Mouse (Mus musculus): ENCODE measurements at regions not wholly inside any gene's neighbourhood (a gene's known extent, or its start where the extent isn't known, plus 50 kb on each side); places are given as distances from the start of the nearest gene placed in this dataset.

- peak; percentile 61 for DNase-seq
Observed at GRCm38 (mm10) chr4:47534959-47535358, 60.5 kb downstream of the Sec61b start.

GRCm38 (mm10) chr4:47567694-47568093 lies 93.2 kb downstream of the Sec61b start:
- DNase-seq = no peak

DNA sequence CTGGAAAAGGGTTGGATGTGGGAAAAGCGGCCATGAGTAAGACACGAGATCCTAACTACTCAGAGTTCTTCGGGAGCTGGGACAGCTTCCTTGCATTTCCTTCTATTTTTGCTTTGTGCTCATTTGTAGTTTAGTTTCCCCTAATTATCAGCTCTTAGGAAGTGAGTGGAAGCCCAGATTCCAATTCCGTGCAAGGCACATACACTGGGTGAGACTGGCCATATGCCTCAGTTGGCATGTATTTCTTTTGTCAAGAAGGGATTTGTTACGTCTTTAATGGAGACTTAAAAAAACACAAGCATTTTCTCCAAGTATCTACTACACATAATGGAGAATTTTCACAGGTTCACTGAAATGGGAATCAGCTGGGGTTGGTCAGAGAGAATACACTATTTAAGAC lies 96.4 kb downstream of the Sec61b start:
- DNase-seq = no peak

GRCm38 (mm10) chr4:47576011-47576410 lies 101.6 kb downstream of the Sec61b start:
- no peak for DNase-seq

- peak; percentile 93 for DNase-seq
Observed at GRCm38 (mm10) chr4:47577490-47577889, 103.0 kb downstream of the Sec61b start.

GRCm38 (mm10) chr4:47578637-47579036 lies 104.2 kb downstream of the Sec61b start:
- DNase-seq = peak; percentile 37

DNA sequence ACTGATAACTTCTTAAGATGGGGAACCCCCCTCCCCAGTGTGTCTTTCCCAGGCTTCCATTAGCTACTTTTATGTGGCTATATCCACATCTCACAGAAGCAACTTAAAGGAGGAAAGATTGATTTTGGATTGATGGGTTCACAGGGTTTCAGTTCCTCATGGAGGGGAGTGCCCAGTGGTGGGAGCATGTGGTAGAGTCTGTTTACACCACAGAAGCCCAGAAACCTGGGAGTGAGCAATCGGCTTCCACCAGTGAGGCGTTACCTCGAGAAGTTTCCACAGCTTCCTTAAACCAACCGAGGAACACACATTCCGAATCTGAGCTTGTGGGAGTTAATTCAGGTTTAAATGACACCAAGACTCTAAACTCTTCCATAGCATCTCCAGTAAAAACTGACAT lies 106.1 kb downstream of the Sec61b start:
- DNase-seq = peak; percentile 75

- DNase-seq = peak; percentile 98
Observed at GRCm38 (mm10) chr4:47587256-47587655, 112.8 kb downstream of the Sec61b start.

- DNase-seq = peak; percentile 98
Observed at GRCm38 (mm10) chr4:47592271-47592986, 118.0 kb downstream of the Sec61b start.

DNA sequence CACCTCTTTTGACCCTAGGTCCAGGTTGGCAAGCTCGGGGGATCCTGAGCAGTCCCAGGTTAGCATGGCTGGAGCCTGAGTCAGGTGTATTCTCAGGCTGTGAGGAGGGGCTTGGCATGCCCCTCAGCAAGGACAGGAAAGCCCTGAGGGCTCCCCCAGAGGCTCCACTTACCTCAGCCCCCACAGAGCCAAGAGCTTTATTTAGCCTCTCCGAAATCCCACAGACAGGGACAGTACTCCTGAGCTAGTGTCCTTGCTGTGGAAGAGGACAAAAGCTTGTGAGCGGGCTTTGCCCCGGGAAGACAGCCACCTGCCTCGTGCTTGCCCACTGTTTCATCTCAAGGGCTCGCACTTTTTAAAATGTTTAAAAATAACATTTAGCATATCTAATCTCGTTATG lies 118.7 kb downstream of the Sec61b start:
- DNase-seq = peak; percentile 99

DNA sequence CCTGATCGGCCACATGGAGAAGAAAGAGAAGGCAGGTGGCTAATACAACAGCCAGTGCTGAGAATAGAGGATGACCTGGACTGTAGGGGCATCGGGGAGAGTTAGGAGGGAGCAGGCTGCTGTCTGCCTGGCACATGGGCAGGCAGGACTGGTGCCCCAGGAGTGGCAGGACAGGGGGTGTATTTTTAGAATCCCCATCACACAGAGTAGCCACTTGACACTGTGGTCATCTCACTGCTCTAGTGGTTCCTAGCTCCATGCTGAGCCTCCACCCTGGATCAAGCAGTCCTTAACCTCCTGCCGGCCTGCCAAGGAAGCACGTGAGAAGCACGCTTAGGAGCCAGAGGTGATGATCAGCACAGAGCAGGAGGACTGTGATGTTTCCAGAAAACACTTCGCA lies 119.7 kb downstream of the Sec61b start:
- DNase-seq = peak; percentile 99

DNA sequence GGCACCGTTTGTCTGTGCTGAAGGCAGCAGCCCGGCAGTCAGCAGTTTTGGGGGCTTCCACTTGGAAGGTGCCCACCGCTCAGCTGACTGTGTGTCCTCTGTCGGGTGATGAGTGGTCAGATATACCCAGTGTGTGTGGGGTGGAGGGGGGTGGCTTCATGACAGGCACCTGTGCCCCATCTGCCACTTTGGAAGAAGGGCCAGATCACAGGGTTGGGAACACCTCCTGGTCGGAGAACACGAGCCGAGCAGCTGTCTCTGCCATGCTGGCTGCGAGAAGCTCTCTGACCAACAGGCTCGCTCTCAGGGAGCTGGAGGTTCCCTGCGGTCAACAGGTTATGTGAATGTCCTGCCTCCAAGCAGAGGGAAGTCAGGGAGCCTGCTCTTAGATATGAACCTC lies 121.4 kb downstream of the Sec61b start:
- DNase-seq = no peak

- DNase-seq = no peak
Observed at GRCm38 (mm10) chr4:47597586-47597985, 123.1 kb downstream of the Sec61b start.

DNA sequence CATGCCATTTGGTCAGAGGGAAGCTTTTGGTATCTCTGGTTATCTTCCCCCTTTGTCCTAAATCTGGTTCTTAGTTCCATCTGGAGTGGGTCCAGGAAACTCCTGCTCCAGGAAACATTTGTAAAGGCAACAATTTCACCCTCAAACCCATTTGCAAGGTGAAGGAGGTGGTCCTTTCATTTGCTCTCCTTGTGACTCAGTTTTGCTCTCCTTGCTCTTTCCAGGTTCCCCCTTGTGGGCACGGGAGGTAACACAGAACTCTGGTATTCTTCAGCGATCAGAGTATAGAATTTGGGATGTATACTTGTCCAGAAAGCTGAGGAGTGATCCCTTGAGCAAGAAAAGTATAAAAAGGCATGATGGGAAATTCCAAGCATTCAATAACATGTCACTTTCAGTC lies 123.8 kb downstream of the Sec61b start:
- DNase-seq = no peak

DNA sequence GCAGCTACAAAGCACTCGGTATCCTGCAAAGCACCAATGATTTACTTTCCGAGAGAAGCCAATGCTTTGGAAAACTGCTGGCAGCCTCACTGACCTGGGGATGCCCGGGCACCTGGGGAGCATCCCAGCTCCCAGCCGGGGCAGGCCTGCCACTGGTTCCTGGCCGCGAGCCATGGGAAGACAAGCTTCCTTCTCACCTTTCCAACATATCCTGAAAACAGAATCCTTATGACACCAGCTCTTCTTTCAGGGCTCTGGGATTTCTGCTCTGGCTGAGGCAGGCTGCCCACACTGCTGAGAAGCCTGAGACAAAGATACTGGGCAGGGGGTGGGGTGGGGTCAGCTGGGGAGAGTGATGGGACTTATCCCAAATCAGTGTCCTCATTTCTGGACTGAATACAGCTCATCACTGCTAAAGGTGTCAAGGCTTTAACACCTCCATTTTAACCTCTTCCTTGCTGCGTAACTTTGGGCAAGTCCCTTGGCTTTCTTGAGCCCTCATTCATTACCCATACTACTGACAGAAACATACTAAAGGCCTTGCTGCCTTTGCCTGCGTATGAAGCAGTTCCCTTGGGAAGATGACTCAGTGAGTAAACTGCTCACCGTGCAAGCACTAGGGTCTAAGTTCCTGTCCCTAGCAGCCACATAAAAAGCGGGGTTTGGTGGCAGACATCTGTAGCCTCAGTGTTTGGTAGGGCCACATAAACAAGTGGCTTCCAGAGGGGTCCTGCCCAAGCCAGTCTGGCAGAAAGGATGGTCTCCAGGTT lies 127.0 kb downstream of the Sec61b start:
- DNase-seq = no peak

DNA sequence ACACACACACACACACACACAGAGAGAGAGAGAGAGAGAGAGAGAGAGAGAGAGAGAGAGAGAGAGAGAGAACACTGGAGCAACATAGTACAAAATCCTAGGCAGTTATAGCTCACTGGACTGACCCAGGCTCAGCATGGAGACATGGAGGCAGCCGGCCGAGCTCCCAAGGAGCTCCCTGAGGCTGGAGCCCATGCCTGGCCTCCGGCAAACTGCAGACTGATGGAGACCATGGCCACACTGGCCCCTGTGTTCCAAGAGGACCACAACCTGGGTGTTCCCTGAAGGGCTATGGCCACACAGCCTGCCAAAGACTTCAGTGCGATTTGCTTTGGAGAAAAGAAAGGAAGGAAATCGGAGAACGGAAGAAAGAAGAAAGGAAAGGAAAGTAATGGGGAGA lies 128.9 kb downstream of the Sec61b start:
- DNase-seq = no peak

DNA sequence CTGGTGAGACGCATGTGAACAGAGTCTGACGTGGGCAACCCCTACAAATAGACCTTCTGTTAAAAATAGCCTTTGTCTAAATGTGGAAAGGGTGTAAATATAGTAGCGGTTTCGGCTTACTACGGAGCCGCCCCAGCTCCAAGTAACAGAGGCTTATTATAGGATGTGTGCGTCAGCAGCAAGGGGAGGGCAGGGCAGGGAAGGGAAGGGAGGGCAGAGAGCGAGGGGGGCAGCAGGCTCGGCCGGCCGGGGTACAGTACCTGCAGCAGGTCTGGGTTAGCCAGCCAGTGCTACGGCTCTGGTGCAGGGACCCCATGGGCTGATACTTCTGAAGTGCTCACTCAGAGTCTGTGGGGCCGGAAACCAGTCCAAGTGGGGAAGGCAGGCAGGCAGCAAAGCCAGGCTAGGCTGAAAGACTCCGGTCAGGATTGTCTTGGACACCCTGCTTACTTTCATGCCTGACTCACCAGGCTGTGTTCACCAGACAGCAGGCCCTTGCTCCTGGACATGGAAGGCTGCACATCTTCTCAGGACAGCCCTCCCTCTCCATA lies 129.5 kb downstream of the Sec61b start:
- peak; percentile 98 for DNase-seq

- DNase-seq = no peak
Observed at GRCm38 (mm10) chr4:47605676-47606075, 131.2 kb downstream of the Sec61b start.

- DNase-seq = no peak
Observed at GRCm38 (mm10) chr4:47608673-47609072, 134.2 kb downstream of the Sec61b start.

DNA sequence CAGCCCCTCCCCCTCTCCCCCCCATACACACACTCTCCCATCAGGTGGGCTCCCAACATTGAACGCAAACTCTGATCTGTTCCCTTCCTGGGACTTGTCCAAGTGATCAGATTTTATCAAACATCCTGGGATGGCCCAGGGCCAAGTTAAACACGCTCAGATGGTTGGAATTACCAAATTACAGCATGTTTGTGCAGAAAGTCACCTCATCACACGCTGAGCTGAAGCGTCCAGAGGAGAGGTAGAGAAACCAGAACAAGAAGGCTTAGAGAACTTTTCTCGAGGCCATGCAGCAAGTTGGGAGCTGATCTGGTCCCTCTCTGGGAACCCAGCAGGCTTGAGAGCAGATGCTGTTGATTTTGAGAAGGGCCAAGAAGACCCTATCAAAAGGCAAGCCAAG lies 136.5 kb downstream of the Sec61b start:
- no peak for DNase-seq

DNA sequence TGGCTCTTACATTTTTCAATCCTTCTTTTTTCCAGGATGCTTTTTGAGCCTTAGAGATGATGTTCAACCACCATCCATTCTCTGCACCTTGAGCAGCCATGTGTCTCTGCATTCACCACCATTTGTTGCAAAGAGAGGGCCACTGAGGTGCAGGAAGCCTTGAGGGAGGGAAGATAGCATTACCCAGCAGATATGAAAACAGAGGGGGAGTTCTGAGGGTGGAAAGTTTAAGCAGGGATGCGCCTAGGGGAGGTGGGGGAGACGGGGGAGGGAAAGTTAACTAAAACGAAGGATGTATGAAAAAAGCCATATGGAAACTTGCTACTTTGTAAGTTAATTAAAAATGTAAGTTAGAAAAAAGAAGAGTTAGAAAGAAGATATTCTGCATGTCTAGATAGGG lies 142.1 kb downstream of the Sec61b start:
- no peak for DNase-seq

DNA sequence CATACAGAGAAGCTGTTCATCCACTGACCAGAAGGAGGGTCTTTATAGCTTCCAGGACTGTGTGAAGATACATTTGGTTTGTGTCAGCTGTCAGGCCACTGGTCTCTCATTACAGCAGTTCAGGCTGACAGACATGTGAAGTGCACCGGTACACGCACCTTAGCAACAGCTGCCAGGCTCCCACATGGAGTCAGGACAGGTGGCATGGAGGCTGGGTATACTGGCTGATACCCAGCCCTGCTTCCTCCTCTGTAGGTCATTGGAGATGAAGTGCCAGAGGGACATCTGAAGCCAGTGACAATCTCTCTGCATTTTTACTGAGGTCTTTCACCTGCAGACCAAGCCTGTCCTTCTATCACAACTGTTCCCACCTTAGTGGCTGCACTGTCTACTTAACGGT lies 146.2 kb downstream of the Sec61b start:
- no peak for DNase-seq

DNA sequence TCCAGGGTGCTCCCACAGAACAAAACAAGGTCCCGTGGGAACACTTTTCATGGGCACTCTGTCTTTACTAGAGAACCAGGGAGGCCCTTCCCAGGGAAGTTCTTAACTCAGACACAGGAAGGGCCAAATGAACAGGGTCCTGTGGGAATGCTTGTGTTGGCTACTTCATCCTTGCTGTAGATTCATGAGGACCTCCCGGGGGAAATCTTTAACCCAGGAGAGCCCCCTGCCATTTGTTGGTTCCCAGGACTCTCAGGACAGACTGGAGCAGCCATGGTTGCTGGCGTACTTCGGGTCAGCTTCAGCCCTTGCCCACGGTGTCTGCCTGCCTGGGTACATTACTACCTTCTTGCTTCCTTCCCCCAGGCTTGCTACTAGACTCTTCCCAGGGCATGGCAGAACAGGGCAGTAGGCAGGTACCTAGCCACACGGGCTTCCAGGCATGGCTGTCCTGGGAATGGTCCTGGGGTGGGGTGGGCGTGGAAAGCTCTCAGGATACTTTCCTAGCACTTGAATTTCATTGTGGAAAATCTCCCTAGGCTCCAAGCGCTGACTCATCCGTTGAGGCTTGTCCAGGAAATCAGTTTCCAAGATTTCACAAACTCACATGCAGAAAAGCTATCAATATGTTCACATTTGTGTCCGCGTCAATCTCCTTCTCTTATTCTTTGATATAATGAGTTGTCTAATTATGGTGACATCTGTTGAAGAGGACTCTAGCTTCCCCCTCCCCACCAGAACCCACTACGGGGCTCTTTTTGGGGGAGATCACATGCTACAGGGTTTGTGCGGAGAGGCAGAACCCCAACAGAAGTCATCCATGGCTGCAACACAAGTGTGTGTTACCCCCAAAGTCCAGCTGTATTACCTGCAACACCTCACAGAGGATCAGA lies 148.6 kb downstream of the Sec61b start:
- DNase-seq = peak; percentile 92
